Mouse (Mus musculus) ovary, postnatal 36 days (tissue): ENCODE data around the gene Camta1.

Experiments
- DNase-seq: peaks from one replicate; pipeline ENCODE4 v3.0.0; 2022; ENCODE audit warnings: low spot score, mixed read lengths

Gene Camta1

GRCm38 (mm10) chr4:151595116-151595515, 266.6 kb downstream of the Camta1 start:
- DNase-seq, result no peak

GRCm38 (mm10) chr4:151593042-151593441, 268.6 kb downstream of the Camta1 start:
- no peak for DNase-seq

- DNase-seq, result no peak
These were observed 275.6 kb downstream of the Camta1 start for GRCm38 (mm10) chr4:151586074-151586473.

- no peak for DNase-seq
These were observed 283.7 kb downstream of the Camta1 start for GRCm38 (mm10) chr4:151577961-151578360.

- no peak for DNase-seq
These were observed 285.2 kb downstream of the Camta1 start for GRCm38 (mm10) chr4:151576291-151577108.

- no peak for DNase-seq
These were observed 289.0 kb downstream of the Camta1 start for GRCm38 (mm10) chr4:151572716-151573115.

GRCm38 (mm10) chr4:151569586-151569985, 292.1 kb downstream of the Camta1 start:
- DNase-seq, result no peak

- no peak for DNase-seq
These were observed 292.8 kb downstream of the Camta1 start for GRCm38 (mm10) chr4:151568887-151569286.

- no peak for DNase-seq
These were observed 294.6 kb downstream of the Camta1 start for GRCm38 (mm10) chr4:151567105-151567504.

- DNase-seq, result no peak
These were observed 306.2 kb downstream of the Camta1 start for GRCm38 (mm10) chr4:151555505-151555904.

- DNase-seq, result no peak
These were observed 312.2 kb downstream of the Camta1 start for GRCm38 (mm10) chr4:151549523-151549922.

- no peak for DNase-seq
These were observed 316.2 kb downstream of the Camta1 start for GRCm38 (mm10) chr4:151545452-151545851.

GRCm38 (mm10) chr4:151544191-151544590, 317.5 kb downstream of the Camta1 start:
- DNase-seq, result no peak

GRCm38 (mm10) chr4:151540546-151540945, 321.1 kb downstream of the Camta1 start:
- no peak for DNase-seq

- no peak for DNase-seq
These were observed 321.8 kb downstream of the Camta1 start for GRCm38 (mm10) chr4:151539881-151540280.

GRCm38 (mm10) chr4:151539167-151539525, 322.5 kb downstream of the Camta1 start:
- no peak for DNase-seq

GRCm38 (mm10) chr4:151538446-151539166, 323.1 kb downstream of the Camta1 start:
- no peak for DNase-seq

GRCm38 (mm10) chr4:151535916-151536450, 325.7 kb downstream of the Camta1 start:
- no peak for DNase-seq

- DNase-seq, result no peak
These were observed 328.2 kb downstream of the Camta1 start for GRCm38 (mm10) chr4:151533451-151533850.

GRCm38 (mm10) chr4:151528436-151528835, 333.2 kb downstream of the Camta1 start:
- DNase-seq, result no peak

GRCm38 (mm10) chr4:151527763-151528162, 333.9 kb downstream of the Camta1 start:
- no peak for DNase-seq

- DNase-seq, result no peak
These were observed 341.6 kb downstream of the Camta1 start for GRCm38 (mm10) chr4:151520103-151520502.

GRCm38 (mm10) chr4:151519011-151519410, 342.7 kb downstream of the Camta1 start:
- DNase-seq, result no peak
